Mouse (Mus musculus) MEL (cell line): ENCODE data around the gene Nsrp1.

ENCODE experiments used
- CHD2 ChIP-seq: IDR thresholded peaks from 2 replicates; pipeline ENCODE4 v1.6.1; 2011; ENCODE audit warnings: low read length, improper control_type of control experiment
- CTCF ChIP-seq, 3 experiments: IDR thresholded peaks in 2 of 3; conservative IDR thresholded peaks in 1 of 3; 2 replicates each; pipeline ENCODE4 v1.5.1; 2011 to 2012; ENCODE audit warnings: low read length in 3 of 3, low read depth in 2 of 3, mild to moderate bottlenecking in 2 of 3, improper control_type of control experiment in 1 of 3, inconsistent platforms in 1 of 3, mixed read lengths in 1 of 3, moderate library complexity in 1 of 3; ENCODE audit not compliant: control insufficient read depth in 1 of 3, insufficient read depth in 1 of 3, poor library complexity in 1 of 3, severe bottlenecking in 1 of 3
- ELF1 ChIP-seq: IDR thresholded peaks from 2 replicates; pipeline ENCODE4 v1.6.1; 2014; ENCODE audit warnings: low read depth, mild to moderate bottlenecking, inconsistent platforms, low read length, improper control_type of control experiment, moderate library complexity
- EP300 ChIP-seq, 2 experiments: IDR thresholded peaks; 2 replicates each; pipeline ENCODE4 v1.6.1; 2011; ENCODE audit warnings: improper control_type of control experiment in 2 of 2, low read length in 2 of 2, low read depth in 1 of 2, mild to moderate bottlenecking in 1 of 2
- GATA1 ChIP-seq: IDR thresholded peaks from 2 replicates; pipeline ENCODE4 v1.6.1; 2011; ENCODE audit warnings: low read depth, low read length, improper control_type of control experiment
- KAT2A ChIP-seq: conservative IDR thresholded peaks from 2 replicates; pipeline ENCODE4 v1.6.1; 2012; ENCODE audit warnings: low read depth, low read length, improper control_type of control experiment, inconsistent platforms
- POLR2A ChIP-seq, 2 experiments: IDR thresholded peaks; 2 replicates each; pipeline ENCODE4 v1.6.1; 2011 to 2012; ENCODE audit warnings: low read length in 2 of 2, mild to moderate bottlenecking in 2 of 2, control low read depth in 1 of 2, improper control_type of control experiment in 1 of 2, low read depth in 1 of 2, moderate library complexity in 1 of 2; ENCODE audit not compliant: control insufficient read depth in 1 of 2, insufficient read depth in 1 of 2, poor library complexity in 1 of 2
- RCOR1 ChIP-seq: IDR thresholded peaks from 2 replicates; pipeline ENCODE4 v1.6.1; 2012; ENCODE audit warnings: low read depth, mild to moderate bottlenecking, inconsistent platforms, low read length, improper control_type of control experiment
- SIN3A ChIP-seq: IDR thresholded peaks from 2 replicates; pipeline ENCODE4 v1.6.1; 2012; ENCODE audit warnings: low read length, improper control_type of control experiment, inconsistent platforms
- TAL1 ChIP-seq: IDR thresholded peaks from 2 replicates; pipeline ENCODE4 v1.6.1; 2012; ENCODE audit warnings: mild to moderate bottlenecking, inconsistent platforms, low read length, moderate library complexity, mixed read lengths
- TCF12 ChIP-seq: IDR thresholded peaks from 2 replicates; pipeline ENCODE4 v1.6.1; 2014; ENCODE audit warnings: low read depth, mild to moderate bottlenecking, inconsistent platforms, low read length, improper control_type of control experiment, moderate library complexity
- UBTF ChIP-seq: IDR thresholded peaks from 2 replicates; pipeline ENCODE4 v1.6.1; 2012; ENCODE audit warnings: low read depth, mild to moderate bottlenecking, inconsistent platforms, low read length, improper control_type of control experiment, moderate library complexity, borderline replicate concordance; ENCODE audit not compliant: insufficient read depth
- USF2 ChIP-seq, 2 experiments: IDR thresholded peaks; 2 replicates each; pipeline ENCODE4 v1.6.1; 2011 to 2012; ENCODE audit warnings: improper control_type of control experiment in 2 of 2, low read length in 2 of 2, borderline replicate concordance in 1 of 2, inconsistent platforms in 1 of 2, low read depth in 1 of 2, mild to moderate bottlenecking in 1 of 2; ENCODE audit not compliant: insufficient read depth in 1 of 2

DNA sequence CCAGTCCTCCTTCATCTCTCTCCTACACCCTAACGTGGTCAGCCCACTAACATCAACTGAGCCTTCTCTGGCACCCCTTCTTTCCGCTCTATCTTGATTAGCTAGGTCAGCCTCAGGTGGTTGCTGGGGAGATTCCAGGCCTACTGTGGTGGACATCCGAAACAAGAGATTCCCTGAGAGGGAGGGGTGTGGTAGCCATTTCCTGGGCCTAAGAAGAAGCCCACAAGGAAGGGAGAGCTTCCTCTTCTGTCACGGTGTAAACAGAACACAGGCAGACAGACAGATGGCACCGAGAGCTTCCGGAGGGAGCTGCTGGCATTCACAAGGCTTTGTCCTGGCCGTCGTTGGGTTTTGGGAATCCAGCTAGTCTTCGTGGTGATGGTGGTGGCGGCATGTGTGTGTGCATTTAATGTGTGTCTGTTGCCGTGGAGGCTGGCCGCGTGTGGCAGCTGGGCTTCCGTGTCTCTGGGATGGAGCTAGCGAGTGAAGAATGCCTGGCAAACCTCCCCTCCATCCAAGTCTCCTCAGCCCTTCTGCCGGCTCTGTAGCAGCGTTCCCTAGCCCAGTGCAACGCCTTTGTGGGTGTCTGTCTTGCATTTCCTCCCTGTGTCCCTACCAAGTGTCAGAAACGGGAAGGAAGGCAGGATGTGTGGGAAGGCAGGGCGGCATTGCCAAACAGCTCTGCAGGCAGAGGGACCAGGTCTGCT lies 82.1 kb downstream of the Nsrp1 start:
- TF ChIP-seq EP300 (IDR thresholded peaks at IDR 0.05; ENCODE audit: low read depth in 1 of 2, low read length in 2 of 2) (no peak), SIN3A (no peak), CTCF (IDR thresholded peaks at IDR 0.05 in 2 of 3, conservative IDR thresholded peaks at IDR 0.05 in 1 of 3; ENCODE audit: control insufficient read depth in 1 of 3, insufficient read depth in 1 of 3, low read depth in 2 of 3, low read length in 3 of 3, poor library complexity in 1 of 3, severe bottlenecking in 1 of 3) (no peak), POLR2A (IDR thresholded peaks at IDR 0.05; ENCODE audit: control insufficient read depth in 1 of 2, insufficient read depth in 1 of 2, low read depth in 1 of 2, low read length in 2 of 2, poor library complexity in 1 of 2) (no peak), TAL1 (no peak), TCF12 (no peak), GATA1 (no peak), UBTF (no peak), CHD2 (no peak), USF2 (IDR thresholded peaks at IDR 0.05; ENCODE audit: borderline replicate concordance in 1 of 2, insufficient read depth in 1 of 2, low read depth in 1 of 2, low read length in 2 of 2) (no peak), ELF1 (no peak), KAT2A (no peak), RCOR1 (no peak)
